Mouse (Mus musculus) intestine, embryonic 16.5 days (tissue): ENCODE data around the gene Akt1. TPM values are rescaled to one million over a fixed set of nuclear protein-coding genes. Genes with fewer than 3 reads are reported as not detected.
A peak's percentile ranks its signal among the peaks of the same experiment; 100 is the strongest.

Experiments
- ATAC-seq: fragments of 200-750 bp; cut with Nextera tagmentation; 2 replicates; pipeline ENCODE4 v1.8.0; 2017; ENCODE audit warnings: moderate TSS enrichment, moderate library complexity
- H3K27ac ChIP-seq: fragments of 300-500 bp; sonication (generic); 2 replicates; pipeline ENCODE4 v1.5.1; 2014; ENCODE audit warnings: mild to moderate bottlenecking, low read length
- H3K27me3 ChIP-seq: fragments of 300-500 bp; sonication (generic); replicated peaks from 2 replicates; pipeline ENCODE4 v1.6.1; 2014; ENCODE audit warnings: low read length, control low read depth, mixed read lengths; ENCODE audit not compliant: control insufficient read depth, insufficient read depth
- H3K36me3 ChIP-seq: fragments of 300-500 bp; sonication (generic); 2 replicates; pipeline ENCODE4 v1.6.1; 2014; ENCODE audit warnings: low read length, control low read depth; ENCODE audit not compliant: control insufficient read depth, insufficient read depth
- H3K4me1 ChIP-seq: fragments of 300-500 bp; sonication (generic); 2 replicates; pipeline ENCODE4 v1.6.1; 2014; ENCODE audit warnings: low read length, control low read depth, mixed read lengths; ENCODE audit not compliant: control insufficient read depth, insufficient read depth
- H3K4me2 ChIP-seq: fragments of 300-500 bp; sonication (generic); 2 replicates; pipeline ENCODE4 v1.6.1; 2014; ENCODE audit warnings: low read depth, low read length, control low read depth
- H3K4me3 ChIP-seq: fragments of 300-500 bp; sonication (generic); 2 replicates; pipeline ENCODE4 v1.5.1; 2014; ENCODE audit warnings: mild to moderate bottlenecking, low read length
- H3K9ac ChIP-seq: fragments of 300-500 bp; sonication (generic); 2 replicates; pipeline ENCODE4 v1.6.1; 2014; ENCODE audit warnings: low read depth, low read length
- H3K9me3 ChIP-seq: fragments of 300-500 bp; sonication (generic); 2 replicates; pipeline ENCODE4 v1.6.1; 2016; ENCODE audit warnings: low read length, control low read depth; ENCODE audit not compliant: control insufficient read depth
- WGBS: fragments of 180-500 bp; shearing (Covaris S2); extraction: QIAGEN DNeasy Blood & Tissue Kit; methylation state at CpG from one replicate; pipeline ENCODE4 v1.1.7; 2014; 5-methylcytosine and 5-hydroxymethylcytosine counted together
- polyA plus RNA-seq: library from polyadenylated mRNA; unstranded; fragments of >200 nt; fragmentation: Nextera tagmentation; extraction: Ambion mirVana; gene quantifications from 2 replicates; pipeline ENCODE4 v1.2.1, GENCODE M21; 2015

Akt1 gene
- polyA plus RNA-seq, 1 experiment from 2014 or later = 56.5 TPM

DNA sequence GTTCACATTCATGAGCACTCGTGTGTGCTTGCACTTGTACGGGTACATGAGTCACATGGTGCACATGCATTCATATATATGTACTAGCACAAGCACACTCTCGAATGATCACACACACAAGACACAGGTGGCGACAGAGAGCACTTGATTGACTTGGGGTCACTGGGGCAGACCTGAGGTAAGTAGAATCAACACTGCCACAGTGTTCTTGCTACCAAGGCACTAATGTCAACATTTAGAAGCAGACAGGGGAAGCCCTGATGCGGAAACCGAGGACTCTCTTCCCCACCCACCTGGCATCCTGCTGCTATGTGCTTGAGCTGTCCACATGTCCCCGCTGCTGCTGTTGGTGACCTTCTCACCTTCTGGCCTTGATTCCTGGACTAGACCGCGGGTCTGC is 41.0 kb downstream of the Akt1 start:
- Histone ChIP-seq H3K9me3 (no peaks in the 10 kb centered on the region), H3K27ac (no peak overlapping the region), H3K4me3 (no peak overlapping the region), H3K4me1 (peaks cover 13% of the 10 kb centered on the region), H3K4me2 (no peak overlapping the region), H3K9ac (no peak overlapping the region), H3K27me3 (no peaks in the 10 kb centered on the region), H3K36me3 (no peaks in the 10 kb centered on the region)
- no peak for ATAC-seq
- 59% methylated on average over 9 of the region's 9 CpGs for WGBS

DNA sequence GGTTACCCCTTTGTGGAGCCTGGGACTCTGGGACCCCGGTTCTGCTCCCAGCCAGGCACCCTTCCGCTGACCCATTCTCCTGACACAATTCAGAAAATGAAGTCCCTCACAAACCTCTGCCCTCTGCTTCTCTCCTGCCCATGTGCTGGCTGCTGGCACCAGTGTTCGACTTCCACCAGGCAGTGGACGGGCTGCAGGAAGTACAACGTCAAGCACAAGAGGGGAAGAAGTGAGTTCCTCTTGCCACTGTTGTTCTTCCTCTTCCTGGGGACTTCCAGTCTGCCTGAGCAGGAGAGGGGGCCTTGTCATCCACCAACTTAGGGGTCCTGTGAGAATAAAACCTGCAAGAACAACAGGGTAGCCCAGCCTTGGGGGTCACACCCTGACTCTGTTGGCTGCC is 41.8 kb downstream of the Akt1 start:
- H3K36me3 ChIP-seq = no peaks in the 10 kb centered on the region
- H3K27me3 ChIP-seq = no peaks in the 10 kb centered on the region
- 75% methylated on average over 5 of the region's 5 CpGs for WGBS
- peaks cover 17% of the 10 kb centered on the region for H3K4me1 ChIP-seq
- H3K9ac ChIP-seq = no peak overlapping the region
- H3K4me2 ChIP-seq = no peak overlapping the region
- no peak overlapping the region for H3K4me3 ChIP-seq
- no peaks in the 10 kb centered on the region for H3K9me3 ChIP-seq
- ATAC-seq = no peak
- no peak overlapping the region for H3K27ac ChIP-seq

DNA sequence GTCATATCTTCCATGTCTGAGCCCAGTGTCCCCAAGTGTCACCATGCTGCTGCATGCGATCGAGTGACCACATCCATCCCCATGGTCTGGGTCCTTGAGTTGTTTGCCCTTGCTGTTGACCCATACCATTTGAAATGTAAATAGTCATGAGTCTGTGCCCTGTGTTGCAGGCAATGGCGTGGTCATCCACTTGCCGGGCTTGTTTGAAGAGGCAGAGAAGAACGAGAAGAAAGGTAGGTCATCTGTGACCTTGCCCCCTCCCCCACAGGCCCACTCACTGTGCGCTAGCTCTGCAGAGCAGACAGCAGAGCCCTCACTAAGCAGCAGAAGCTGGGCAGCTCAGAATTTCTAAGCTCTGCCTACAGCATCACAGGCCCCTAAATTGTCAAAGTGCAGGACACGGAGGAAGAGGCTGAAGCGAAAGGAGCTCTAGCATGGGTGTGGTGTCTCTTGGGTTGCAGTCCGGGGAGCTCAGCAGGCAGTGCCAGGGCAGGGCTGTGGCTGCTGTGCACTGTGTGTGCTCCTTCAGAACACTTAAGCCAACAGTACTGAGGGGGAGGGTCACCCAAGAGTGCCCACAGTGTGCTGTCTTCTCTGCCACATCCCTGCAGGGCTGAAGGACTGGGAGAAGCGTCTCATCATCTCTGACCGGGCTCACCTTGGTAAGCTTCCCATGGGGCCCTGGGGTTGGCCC is 42.5 kb downstream of the Akt1 start:
- no peak overlapping the region for H3K4me2 ChIP-seq
- H3K27ac ChIP-seq = 0 out of 2 replicates have a peak overlapping the region, but pooled peaks have one; percentile 30
- H3K9me3 ChIP-seq = no peaks in the 10 kb centered on the region
- ATAC-seq = no peak
- H3K27me3 ChIP-seq = no peaks in the 10 kb centered on the region
- no peaks in the 10 kb centered on the region for H3K36me3 ChIP-seq
- peaks cover 17% of the 10 kb centered on the region for H3K4me1 ChIP-seq
- no peak overlapping the region for H3K9ac ChIP-seq
- no peak overlapping the region for H3K4me3 ChIP-seq
- 64% methylated on average over 11 of the region's 11 CpGs for WGBS

DNA sequence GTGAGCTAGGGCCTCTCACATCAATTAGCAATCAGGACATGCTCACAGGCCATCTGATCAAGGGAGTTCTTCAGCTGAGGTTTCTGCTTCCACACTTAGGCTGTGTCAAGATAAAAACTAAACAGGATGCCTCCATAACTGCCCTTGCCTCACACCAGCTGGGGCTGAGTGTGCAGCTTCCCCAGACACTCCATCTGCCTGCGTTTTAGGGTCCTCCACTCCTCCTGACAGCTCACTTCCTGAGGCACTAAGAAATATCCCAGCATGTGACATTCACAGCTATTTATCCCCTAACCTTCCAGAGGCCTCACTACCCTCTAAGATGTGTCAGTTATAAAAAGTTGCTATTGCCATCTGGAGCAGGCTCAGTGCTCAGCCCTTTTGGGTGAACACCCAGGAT is 43.2 kb downstream of the Akt1 start:
- Histone ChIP-seq H3K27ac (peak overlapping the region; percentile 40), H3K4me2 (no peak overlapping the region), H3K36me3 (no peaks in the 10 kb centered on the region), H3K4me1 (peaks cover 23% of the 10 kb centered on the region), H3K9ac (no peak overlapping the region), H3K9me3 (no peaks in the 10 kb centered on the region), H3K27me3 (no peaks in the 10 kb centered on the region), H3K4me3 (no peak overlapping the region)
- ATAC-seq = no peak
- WGBS = 27% methylated on average over 1 of the region's 1 CpGs

DNA sequence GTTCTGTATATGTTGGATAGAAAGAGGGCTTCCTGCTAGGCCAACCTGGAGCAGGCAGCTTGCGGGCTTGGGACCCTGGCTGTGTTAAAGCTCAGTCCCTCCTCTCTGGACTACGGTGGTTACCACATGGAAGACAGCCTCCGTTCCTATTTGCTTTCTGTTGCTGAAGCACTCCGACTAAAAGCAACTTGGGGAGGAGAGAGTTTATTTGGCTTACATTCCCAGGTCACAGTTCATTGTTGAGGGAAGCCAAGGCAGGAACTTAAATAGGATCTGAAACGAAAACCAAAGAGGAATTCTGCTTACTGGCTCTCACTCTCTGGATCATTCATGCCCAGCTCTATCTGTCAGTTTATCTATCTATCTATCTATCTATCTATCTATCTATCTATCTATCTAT is 43.9 kb downstream of the Akt1 start:
- no peaks in the 10 kb centered on the region for H3K36me3 ChIP-seq
- H3K9me3 ChIP-seq = no peaks in the 10 kb centered on the region
- WGBS = 66% methylated on average over 5 of the region's 5 CpGs
- no peak overlapping the region for H3K9ac ChIP-seq
- H3K4me2 ChIP-seq = no peak overlapping the region
- no peak for ATAC-seq
- H3K4me3 ChIP-seq = no peak overlapping the region
- H3K27me3 ChIP-seq = no peaks in the 10 kb centered on the region
- peaks cover 26% of the 10 kb centered on the region for H3K4me1 ChIP-seq
- no peak overlapping the region for H3K27ac ChIP-seq

DNA sequence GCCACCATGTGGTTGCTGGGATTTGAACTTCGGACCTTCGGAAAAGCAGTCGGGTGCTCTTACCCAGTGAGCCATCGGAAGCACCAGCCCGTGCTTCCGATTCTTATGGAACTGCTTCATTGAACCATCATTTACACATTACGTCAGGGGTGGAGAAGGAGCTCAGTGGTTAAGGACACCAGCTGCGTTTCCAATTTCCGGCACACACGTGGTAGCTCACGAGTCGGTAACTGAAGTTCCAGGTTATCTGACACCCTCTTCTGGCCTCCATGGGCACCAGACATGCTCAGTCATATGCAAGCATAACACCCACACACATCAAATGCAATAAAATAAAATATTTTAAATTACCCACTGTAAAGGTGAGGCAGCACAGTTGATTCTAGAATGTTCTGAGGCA is 44.7 kb downstream of the Akt1 start:
- H3K4me3 ChIP-seq = no peak overlapping the region
- WGBS = 94% methylated on average over 12 of the region's 12 CpGs
- no peak overlapping the region for H3K27ac ChIP-seq
- H3K4me1 ChIP-seq = peaks cover 26% of the 10 kb centered on the region
- no peaks in the 10 kb centered on the region for H3K36me3 ChIP-seq
- ATAC-seq = no peak
- H3K9ac ChIP-seq = no peak overlapping the region
- H3K4me2 ChIP-seq = no peak overlapping the region
- no peaks in the 10 kb centered on the region for H3K9me3 ChIP-seq
- H3K27me3 ChIP-seq = no peaks in the 10 kb centered on the region

DNA sequence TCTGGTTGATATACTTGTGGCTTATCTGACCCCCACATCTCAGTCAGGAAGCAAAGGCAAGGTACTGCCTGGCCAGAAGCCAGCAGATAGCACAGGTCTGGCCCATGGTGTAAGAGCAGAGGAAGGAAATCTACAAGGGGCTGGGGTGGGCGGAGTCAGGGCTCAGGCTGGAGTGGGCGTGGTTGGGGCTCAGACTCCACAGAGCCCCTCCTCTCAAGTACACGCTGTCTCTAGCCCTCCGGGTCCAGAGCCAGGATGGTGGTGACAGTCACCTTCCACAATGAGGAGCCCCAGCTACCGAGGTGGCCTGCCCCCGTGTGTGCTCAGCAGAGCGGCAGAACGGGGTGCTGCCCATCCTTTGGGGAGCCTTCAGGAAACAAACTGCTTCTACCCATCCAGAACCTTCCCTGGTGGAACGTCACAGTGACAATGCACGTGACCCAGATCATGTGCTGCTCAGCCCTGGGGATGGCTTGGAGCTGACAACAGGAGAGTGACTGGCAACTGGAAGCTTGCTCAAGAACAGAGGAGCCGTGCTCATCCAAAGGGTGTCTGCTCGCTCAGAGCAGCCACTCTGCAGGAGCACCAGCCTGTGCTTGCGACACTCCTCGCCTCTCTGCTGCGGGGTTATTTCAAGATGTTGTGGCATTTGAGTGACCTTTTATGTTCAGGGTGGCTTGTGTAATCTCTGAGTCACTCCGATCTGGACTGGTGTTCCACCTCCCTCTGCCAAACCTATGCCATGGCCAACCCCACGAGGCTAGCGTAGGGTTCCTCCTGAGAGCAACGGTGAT is 45.6 kb downstream of the Akt1 start:
- H3K27me3 ChIP-seq = no peaks in the 10 kb centered on the region
- H3K27ac ChIP-seq = no peak overlapping the region
- peak overlapping the region; percentile 58 for H3K9ac ChIP-seq
- WGBS = 30% methylated on average over 19 of the region's 19 CpGs
- H3K4me2 ChIP-seq = peak overlapping the region; percentile 53
- peaks cover 26% of the 10 kb centered on the region for H3K4me1 ChIP-seq
- no peaks in the 10 kb centered on the region for H3K36me3 ChIP-seq
- no peaks in the 10 kb centered on the region for H3K9me3 ChIP-seq
- peak overlapping the region; percentile 29; the same call in 1 of the 2 replicates for H3K4me3 ChIP-seq
- peak; percentile 75 for ATAC-seq

DNA sequence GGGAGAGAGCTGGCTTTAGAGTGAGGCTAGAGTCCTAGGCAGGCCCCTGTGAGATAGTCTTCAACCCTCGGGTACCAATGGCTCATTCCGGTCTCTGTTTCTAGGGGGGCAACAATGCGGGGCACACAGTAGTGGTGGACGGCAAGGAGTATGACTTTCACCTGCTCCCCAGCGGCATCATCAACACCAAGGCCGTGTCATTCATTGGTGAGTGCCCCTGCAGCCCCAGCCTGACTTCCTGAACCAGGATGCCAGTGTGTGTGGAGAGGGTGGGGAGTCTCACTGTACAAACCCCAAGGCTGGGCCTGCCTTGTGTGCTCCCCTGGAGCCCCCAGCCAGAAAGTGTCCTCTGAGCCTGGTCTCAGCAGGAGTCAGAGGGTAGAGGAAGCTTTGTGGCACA is 46.5 kb downstream of the Akt1 start:
- Histone ChIP-seq H3K9me3 (no peaks in the 10 kb centered on the region), H3K4me3 (no peak overlapping the region), H3K4me1 (peaks cover 31% of the 10 kb centered on the region), H3K4me2 (no peak overlapping the region), H3K36me3 (no peaks in the 10 kb centered on the region), H3K9ac (no peak overlapping the region), H3K27ac (no peak overlapping the region), H3K27me3 (no peaks in the 10 kb centered on the region)
- ATAC-seq = no peak
- 83% methylated on average over 6 of the region's 6 CpGs for WGBS

DNA sequence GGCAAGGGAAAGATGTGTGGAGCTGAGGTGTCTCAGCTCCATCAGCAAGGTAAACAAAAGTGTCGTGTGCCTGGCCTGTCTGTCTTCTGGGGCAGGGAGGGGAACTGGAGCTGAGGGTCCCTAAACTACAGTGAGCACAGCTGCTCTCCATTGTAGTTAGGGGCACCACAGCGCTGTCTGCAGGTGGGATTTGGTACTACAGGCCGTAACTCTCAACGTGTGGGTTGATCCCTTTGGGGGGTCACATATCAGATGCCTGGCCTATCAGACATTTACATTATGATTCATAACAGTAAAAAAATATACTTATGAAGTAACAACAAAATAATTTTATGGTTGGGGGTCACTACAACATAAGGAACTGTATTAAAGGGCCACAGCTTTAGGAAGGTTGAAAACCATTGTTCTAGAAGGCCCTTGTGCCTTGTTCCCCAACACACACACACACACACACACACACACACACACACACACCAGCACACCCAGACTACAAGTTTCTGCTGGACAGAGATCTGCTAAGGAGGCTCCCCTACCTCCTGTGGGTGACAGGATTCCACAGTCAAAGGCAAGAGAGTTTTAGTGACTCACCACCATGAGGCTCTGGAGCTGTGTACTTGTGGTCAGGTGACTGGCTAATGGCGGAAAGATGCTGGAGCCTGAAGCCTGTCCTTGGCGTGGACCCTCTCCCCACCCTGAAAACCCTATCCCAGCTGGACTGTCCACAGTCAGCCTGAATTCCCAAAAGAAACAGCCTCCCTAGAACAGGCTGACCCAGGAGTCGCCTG is 47.4 kb downstream of the Akt1 start:
- H3K9me3 ChIP-seq = no peaks in the 10 kb centered on the region
- ATAC-seq = no peak
- H3K27me3 ChIP-seq = no peaks in the 10 kb centered on the region
- 61% methylated on average over 7 of the region's 7 CpGs for WGBS
- no peak overlapping the region for H3K4me2 ChIP-seq
- peaks cover 33% of the 10 kb centered on the region for H3K4me1 ChIP-seq
- H3K36me3 ChIP-seq = no peaks in the 10 kb centered on the region
- H3K4me3 ChIP-seq = no peak overlapping the region
- H3K9ac ChIP-seq = 0 out of 2 replicates have a peak overlapping the region, but pooled peaks have one; percentile 0
- H3K27ac ChIP-seq = no peak overlapping the region
